Mouse (Mus musculus) gastrocnemius, postnatal 10 days (tissue): ENCODE results near the gene Sirt2. TPM values are rescaled to one million over a fixed set of nuclear protein-coding genes. Genes with fewer than 3 reads are reported as not detected.

Source experiments
- DNase-seq: peaks from one replicate; pipeline ENCODE4 v3.0.0; 2021; ENCODE audit warnings: mixed read lengths
- total RNA-seq, 2 experiments: library from RNA; stranded (reverse); gene quantifications; 2 replicates each; pipeline ENCODE4 v1.2.3; 2021

Sirt2 gene
- total RNA-seq, 2 experiments from 2014 or later = 78.5 to 80.4 TPM

- no peak for DNase-seq
Measured at GRCm38 (mm10) chr7:28816920-28817319, 50.4 kb downstream of the Sirt2 start.

- no peak for DNase-seq
Measured at GRCm38 (mm10) chr7:28817524-28817923, 51.0 kb downstream of the Sirt2 start.

GRCm38 (mm10) chr7:28817957-28818356 lies 51.4 kb downstream of the Sirt2 start:
- no peak for DNase-seq

- DNase-seq = no peak
Measured at GRCm38 (mm10) chr7:28818436-28818835, 51.9 kb downstream of the Sirt2 start.

- DNase-seq = no peak
Measured at GRCm38 (mm10) chr7:28818861-28819452, 52.4 kb downstream of the Sirt2 start.

GRCm38 (mm10) chr7:28819571-28819970 lies 53.0 kb downstream of the Sirt2 start:
- no peak for DNase-seq

- DNase-seq = no peak
Measured at GRCm38 (mm10) chr7:28820358-28821260, 54.1 kb downstream of the Sirt2 start.

- peak; percentile 53 for DNase-seq
Measured at GRCm38 (mm10) chr7:28821261-28821831, 54.8 kb downstream of the Sirt2 start.

GRCm38 (mm10) chr7:28822556-28822955 lies 56.0 kb downstream of the Sirt2 start:
- DNase-seq = no peak

GRCm38 (mm10) chr7:28822993-28823903 lies 56.7 kb downstream of the Sirt2 start:
- DNase-seq = no peak

- DNase-seq = no peak
Measured at GRCm38 (mm10) chr7:28823932-28824331, 57.4 kb downstream of the Sirt2 start.

- peak; percentile 89 for DNase-seq
Measured at GRCm38 (mm10) chr7:28824941-28825685, 58.6 kb downstream of the Sirt2 start, which contains the start of gene Ech1. Gene Ech1, plus strand, starts transcription at chr7:28825217.

- peak; percentile 18 for DNase-seq
Measured at GRCm38 (mm10) chr7:28825686-28826401, 59.3 kb downstream of the Sirt2 start.

GRCm38 (mm10) chr7:28826402-28826772 lies 59.9 kb downstream of the Sirt2 start:
- DNase-seq = no peak

GRCm38 (mm10) chr7:28827338-28827737 lies 60.8 kb downstream of the Sirt2 start:
- no peak for DNase-seq

- no peak for DNase-seq
Measured at GRCm38 (mm10) chr7:28829821-28830220, 63.3 kb downstream of the Sirt2 start.

- no peak for DNase-seq
Measured at GRCm38 (mm10) chr7:28830981-28831380, 64.4 kb downstream of the Sirt2 start.

GRCm38 (mm10) chr7:28831411-28832125 lies 65.0 kb downstream of the Sirt2 start:
- DNase-seq = no peak

- DNase-seq = no peak
Measured at GRCm38 (mm10) chr7:28832137-28832536, 65.6 kb downstream of the Sirt2 start.
